Mouse (Mus musculus): ENCODE data around the gene Camkmt.

Gene Camkmt

GRCm38 (mm10) chr17:85170541-85171255 lies 80.3 kb downstream of the Camkmt start:
- DNase-seq (ENCODE audit: low spot score in 2 of 2) = no peak

GRCm38 (mm10) chr17:85171951-85172350 lies 81.6 kb downstream of the Camkmt start:
- no peak for DNase-seq (ENCODE audit: low spot score in 2 of 2)

- DNase-seq (ENCODE audit: low spot score in 2 of 2) = no peak
Observed at GRCm38 (mm10) chr17:85177231-85177630, 86.9 kb downstream of the Camkmt start.

GRCm38 (mm10) chr17:85180471-85181060 lies 90.2 kb downstream of the Camkmt start:
- no peak for DNase-seq (ENCODE audit: low spot score in 2 of 2)

- peak; percentile 59 to 83 for DNase-seq (ENCODE audit: low spot score in 2 of 2)
Observed at GRCm38 (mm10) chr17:85189227-85190127, 99.1 kb downstream of the Camkmt start.

GRCm38 (mm10) chr17:85190128-85190435 lies 99.7 kb downstream of the Camkmt start:
- no peak for DNase-seq (ENCODE audit: low spot score in 2 of 2)

GRCm38 (mm10) chr17:85193294-85193693 lies 102.9 kb downstream of the Camkmt start:
- DNase-seq (ENCODE audit: low spot score in 2 of 2) = no peak

- DNase-seq (ENCODE audit: low spot score in 2 of 2) = no peak
Observed at GRCm38 (mm10) chr17:85198781-85199180, 108.4 kb downstream of the Camkmt start.

GRCm38 (mm10) chr17:85199321-85199720 lies 109.0 kb downstream of the Camkmt start:
- no peak for DNase-seq (ENCODE audit: low spot score in 2 of 2)

- peak in 1 of 2 experiments; percentile 12 for DNase-seq (ENCODE audit: low spot score in 2 of 2)
Observed at GRCm38 (mm10) chr17:85218054-85218453, 127.7 kb downstream of the Camkmt start.

- DNase-seq (ENCODE audit: low spot score in 2 of 2) = no peak
Observed at GRCm38 (mm10) chr17:85242109-85242508, 151.8 kb downstream of the Camkmt start.

GRCm38 (mm10) chr17:85248962-85249361 lies 158.6 kb downstream of the Camkmt start:
- no peak for DNase-seq (ENCODE audit: low spot score in 2 of 2)

GRCm38 (mm10) chr17:85249744-85250143 lies 159.4 kb downstream of the Camkmt start:
- DNase-seq (ENCODE audit: low spot score in 2 of 2) = no peak

GRCm38 (mm10) chr17:85256930-85257329 lies 166.6 kb downstream of the Camkmt start:
- no peak for DNase-seq (ENCODE audit: low spot score in 2 of 2)

- no peak for DNase-seq (ENCODE audit: low spot score in 2 of 2)
Observed at GRCm38 (mm10) chr17:85257348-85257747, 167.0 kb downstream of the Camkmt start.

GRCm38 (mm10) chr17:85258703-85259341 lies 168.5 kb downstream of the Camkmt start:
- DNase-seq (ENCODE audit: low spot score in 2 of 2) = no peak

- no peak for DNase-seq (ENCODE audit: low spot score in 2 of 2)
Observed at GRCm38 (mm10) chr17:85266831-85267422, 176.6 kb downstream of the Camkmt start.

- DNase-seq (ENCODE audit: low spot score in 2 of 2) = no peak
Observed at GRCm38 (mm10) chr17:85271466-85272175, 181.3 kb downstream of the Camkmt start.

GRCm38 (mm10) chr17:85279720-85280119 lies 189.4 kb downstream of the Camkmt start:
- DNase-seq (ENCODE audit: low spot score in 2 of 2) = no peak

GRCm38 (mm10) chr17:85282447-85282846 lies 192.1 kb downstream of the Camkmt start:
- no peak for DNase-seq (ENCODE audit: low spot score in 2 of 2)

- DNase-seq (ENCODE audit: low spot score in 2 of 2) = no peak
Observed at GRCm38 (mm10) chr17:85291154-85291553, 200.8 kb downstream of the Camkmt start.

All from heart, adult 9 months (tissue).